In genomic region chr10:19185790-19186581, GRCm38 (mm10) we compare ENCODE assay signal across 8 mouse cellular contexts.
A peak's percentile ranks its signal among the peaks of the same experiment; 100 is the strongest.
DNase-seq lines count a peak whose midpoint lies in the region; ATAC-seq lines count a peak whose summit lies in the region.

No protein-coding gene starts in this region.

- DNase-seq in heart, adult 11 months: peak; percentile 84
- no peak for DNase-seq in heart, postnatal 25 days (ENCODE audit: low spot score)
- peak; percentile 35 for DNase-seq in c-Kit-positive CD71-positive TER-119-negative erythroid progenitor cells, embryonic 14.5 days (ENCODE audit: low read depth)
- DNase-seq in forebrain, embryonic 10.5 days (ENCODE audit: extremely low spot score, low spot score): peak; percentile 37
- peak; percentile 86 for DNase-seq in hindbrain, embryonic 14.5 days (ENCODE audit: low spot score)
- peak; percentile 18 to 24 for DNase-seq in layer of hippocampus, postnatal 25 days (ENCODE audit: extremely low spot score in 1 of 2, low spot score in 1 of 2)
- DNase-seq in lung, postnatal 36 days: peak; percentile 76
- DNase-seq in right cerebral cortex, postnatal 14 days: peak; percentile 8

- H3K36me3 ChIP-seq in forebrain, embryonic 10.5 days (replicated peaks): no peaks in the 10 kb centered on the region
- no peaks in the 10 kb centered on the region for H3K36me3 ChIP-seq in hindbrain, embryonic 14.5 days (replicated peaks; ENCODE audit: control insufficient read depth, insufficient read depth)

- peak overlapping the region; percentile 26; the same call in 1 of the 2 replicates for H3K9ac ChIP-seq in hindbrain, embryonic 14.5 days

- 18% methylated on average over 18 of the region's 18 CpGs for WGBS in forebrain, embryonic 10.5 days
- 21% methylated on average over 18 of the region's 18 CpGs for WGBS in hindbrain, embryonic 14.5 days

- peak; percentile 79; the same call in 1 of the 2 replicates for ATAC-seq in hindbrain, embryonic 14.5 days (ENCODE audit: low FRiP score)

- H3K4me1 ChIP-seq in forebrain, embryonic 10.5 days: peaks cover 14% of the 10 kb centered on the region
- H3K4me1 ChIP-seq in hindbrain, embryonic 14.5 days (replicated peaks; ENCODE audit: control insufficient read depth, insufficient read depth, low read length): no peaks in the 10 kb centered on the region

- peak overlapping the region; percentile 51 for H3K4me2 ChIP-seq in hindbrain, embryonic 14.5 days (replicated peaks)

- intact Hi-C loops in heart, postnatal 25 days (cut with DNase I): loop anchor here (1.0 to 5.0 kb wide), 4 partner anchors 171 to 271 kb away; partner anchors contain the start of gene Tnfaip3

- peaks cover 35% of the 10 kb centered on the region for H3K27me3 ChIP-seq in forebrain, embryonic 10.5 days (ENCODE audit: poor library complexity, severe bottlenecking)
- H3K27me3 ChIP-seq in hindbrain, embryonic 14.5 days (ENCODE audit: control insufficient read depth, insufficient read depth, low read length): peaks cover 4% of the 10 kb centered on the region; the same call in 1 of the 2 replicates

- peak overlapping the region; percentile 65; the same call in 1 of the 2 replicates for H3K27ac ChIP-seq in forebrain, embryonic 10.5 days
- no peak overlapping the region for H3K27ac ChIP-seq in hindbrain, embryonic 14.5 days

- no peaks in the 10 kb centered on the region for H3K9me3 ChIP-seq in forebrain, embryonic 10.5 days
- no peaks in the 10 kb centered on the region for H3K9me3 ChIP-seq in hindbrain, embryonic 14.5 days (ENCODE audit: control insufficient read depth, low read length)

- peak overlapping the region; percentile 44 for H3K4me3 ChIP-seq in forebrain, embryonic 10.5 days
- H3K4me3 ChIP-seq in hindbrain, embryonic 14.5 days (replicated peaks; ENCODE audit: low read length): peak overlapping the region; percentile 11
